Mouse (Mus musculus) c-Kit-positive CD71-positive TER-119-negative erythroid progenitor cells, embryonic 14.5 days (primary cell): ENCODE results near the gene Foxq1.

Experiments used
- DNase-seq: peaks from one replicate; pipeline ENCODE4 v3.0.0-alpha.2; 2013; ENCODE audit warnings: low read depth

The Foxq1 gene

GRCm38 (mm10) chr13:31572806-31573508 is 17.0 kb downstream of the Foxq1 start:
- DNase-seq = no peak

DNA sequence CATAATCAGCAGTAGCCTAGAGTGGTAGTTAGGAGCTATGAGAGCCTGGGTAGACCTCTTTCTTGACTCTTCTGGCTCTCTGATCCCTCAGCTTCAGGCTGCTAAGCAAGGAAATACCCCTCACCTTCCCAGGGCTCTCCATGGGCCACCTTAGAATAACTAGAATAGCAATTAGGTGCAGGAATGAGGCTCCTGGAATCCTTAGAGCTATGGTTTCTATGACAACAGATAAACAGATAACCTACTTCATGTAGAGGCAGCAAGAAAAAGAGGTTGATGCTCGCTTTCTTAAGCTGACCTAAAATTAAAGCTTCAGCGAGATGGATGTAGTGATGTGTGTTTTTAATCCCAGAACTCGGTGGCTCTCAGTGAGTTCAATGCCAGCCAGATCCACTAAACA is 18.7 kb downstream of the Foxq1 start:
- no peak for DNase-seq

- DNase-seq = no peak
These were observed 20.8 kb downstream of the Foxq1 start for GRCm38 (mm10) chr13:31576696-31577095.

GRCm38 (mm10) chr13:31577576-31577975 is 21.6 kb downstream of the Foxq1 start:
- no peak for DNase-seq

- DNase-seq = no peak
These were observed 22.5 kb downstream of the Foxq1 start for GRCm38 (mm10) chr13:31578389-31578788.

GRCm38 (mm10) chr13:31579866-31580265 is 23.9 kb downstream of the Foxq1 start:
- DNase-seq = no peak

GRCm38 (mm10) chr13:31587341-31587740 is 31.4 kb downstream of the Foxq1 start:
- DNase-seq = no peak

DNA sequence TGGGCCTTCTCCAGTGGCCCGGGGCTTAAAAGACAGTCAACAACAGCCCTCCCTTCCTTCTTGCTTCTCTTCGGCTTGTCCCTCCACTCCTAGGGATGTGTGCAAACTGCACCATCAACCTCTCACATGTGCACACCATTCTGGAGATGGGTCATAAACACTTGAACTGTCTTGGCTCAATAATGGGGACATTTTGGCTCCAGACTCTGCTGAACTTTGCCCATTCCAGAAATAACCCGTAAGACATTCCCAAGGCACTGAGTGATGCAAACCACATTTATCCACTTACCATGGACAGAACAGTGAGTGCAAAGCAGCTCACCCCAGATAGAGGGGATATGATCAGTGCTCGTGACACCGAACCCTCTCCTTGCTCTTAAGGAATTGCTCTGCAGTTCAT is 43.6 kb downstream of the Foxq1 start:
- DNase-seq = no peak

GRCm38 (mm10) chr13:31603964-31604363 is 48.0 kb downstream of the Foxq1 start:
- DNase-seq = no peak
